Mouse (Mus musculus): ENCODE results near the gene Rere.
"Not testable (repeated sequence)": the region's sequence is repeated elsewhere in the genome, so short reads cannot be mapped to it uniquely, and the experiment has no call there.

Rere gene

DNA sequence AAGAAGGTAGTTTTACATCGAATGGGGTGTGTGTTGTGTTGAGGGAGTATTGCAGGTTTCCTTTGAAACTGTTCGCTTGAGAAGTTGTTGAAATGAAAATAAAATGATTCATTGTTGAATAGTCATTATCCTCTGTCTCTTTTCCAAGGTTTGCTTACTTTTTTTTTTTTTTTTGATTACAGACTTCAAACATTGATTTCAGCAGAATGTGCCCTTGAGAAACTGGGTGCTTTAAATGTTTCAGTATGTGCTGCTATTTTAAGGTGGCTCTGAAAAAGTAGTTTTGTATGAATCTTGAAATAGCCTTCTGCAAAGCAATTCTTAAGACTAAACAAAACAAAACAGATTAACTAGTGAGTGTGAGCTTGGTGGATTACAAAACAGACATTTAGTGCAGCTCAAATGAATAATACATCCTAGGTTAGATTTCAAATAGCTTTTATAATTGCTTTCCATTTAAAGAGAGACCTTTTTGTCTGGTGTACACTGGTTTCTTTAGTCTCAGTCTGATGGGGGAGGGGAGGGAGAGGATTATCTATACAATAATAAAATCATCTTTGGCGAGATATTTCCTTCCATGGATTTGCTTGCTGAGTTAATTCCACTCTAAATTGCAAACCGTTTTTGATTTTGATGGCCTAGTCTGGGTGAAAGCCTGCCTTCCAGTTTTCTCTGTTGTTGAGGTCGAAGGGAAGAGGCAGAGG lies 1.3 kb downstream of the Rere start:
- no peak for DNase-seq (ENCODE audit: low read depth, low spot score)

- DNase-seq (ENCODE audit: low read depth, low spot score), result no peak
Observed at GRCm38 (mm10) chr4:150283335-150283638, 1.8 kb downstream of the Rere start.

- no peak for DNase-seq (ENCODE audit: low read depth, low spot score)
Observed at GRCm38 (mm10) chr4:150283993-150284392, 2.5 kb downstream of the Rere start.

DNA sequence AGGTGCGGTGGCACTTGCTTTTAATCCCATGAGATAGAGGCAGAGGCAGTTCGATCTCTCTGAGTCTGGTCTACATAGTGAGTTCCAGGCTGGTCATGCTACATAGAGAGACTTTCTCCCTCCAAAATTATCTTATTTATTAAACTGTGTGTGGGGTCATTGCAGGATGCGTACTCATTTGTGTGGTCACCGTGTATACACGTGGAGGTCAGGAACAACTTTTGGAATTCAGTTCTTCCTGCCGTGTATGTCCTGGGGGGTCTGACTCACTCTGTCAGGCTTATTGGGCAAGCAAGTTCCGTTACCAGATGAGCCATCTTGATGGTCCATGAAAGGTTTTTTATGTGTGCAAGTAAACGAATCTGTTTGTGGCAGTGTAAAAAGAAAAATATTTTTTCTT lies 5.5 kb downstream of the Rere start:
- DNase-seq (ENCODE audit: low read depth, low spot score), result no peak

DNA sequence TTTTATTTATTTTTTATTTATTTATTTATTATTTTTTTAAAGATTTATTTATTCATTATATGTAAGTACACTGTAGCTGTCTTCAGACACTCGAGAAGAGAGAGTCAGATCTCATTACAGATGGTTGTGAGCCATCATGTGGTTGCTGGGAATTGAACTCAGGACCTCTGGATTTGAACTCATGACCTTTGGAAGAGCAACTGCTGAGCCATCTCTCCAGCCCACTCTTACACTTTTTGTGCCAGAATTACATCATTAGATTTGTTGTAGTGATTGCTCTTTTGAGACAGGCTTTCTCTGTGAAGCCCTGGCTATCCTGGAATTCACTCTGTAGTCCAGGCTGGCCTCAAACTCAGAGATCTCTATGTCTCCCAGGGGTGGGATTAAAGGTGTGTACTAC lies 6.0 kb downstream of the Rere start:
- not testable (repeated sequence) for DNase-seq (ENCODE audit: low read depth, low spot score)

- DNase-seq (ENCODE audit: low read depth, low spot score), result no peak
Observed at GRCm38 (mm10) chr4:150291900-150292299, 10.5 kb downstream of the Rere start.

DNA sequence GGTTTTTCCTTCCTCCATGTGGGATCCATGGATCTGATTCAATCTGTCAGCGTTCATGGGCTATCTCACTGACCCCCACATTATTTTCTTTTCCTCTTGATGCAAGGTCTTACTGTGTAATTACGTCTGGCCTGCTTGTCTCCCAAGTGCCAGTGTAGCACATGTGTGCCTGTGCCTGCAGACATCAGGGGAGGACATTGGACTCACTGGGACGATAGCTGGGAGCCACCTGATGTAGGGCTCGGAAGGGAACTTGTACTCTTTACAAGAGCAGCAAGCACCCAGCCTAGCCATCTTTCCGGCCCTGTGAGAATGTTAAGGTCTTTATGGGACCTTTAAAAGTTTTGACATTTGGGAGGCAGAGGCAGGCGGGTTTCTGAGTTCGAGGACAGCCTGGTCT lies 13.4 kb downstream of the Rere start:
- no peak for DNase-seq (ENCODE audit: low read depth, low spot score)

GRCm38 (mm10) chr4:150295966-150296365 lies 14.5 kb downstream of the Rere start:
- no peak for DNase-seq (ENCODE audit: low read depth, low spot score)

DNA sequence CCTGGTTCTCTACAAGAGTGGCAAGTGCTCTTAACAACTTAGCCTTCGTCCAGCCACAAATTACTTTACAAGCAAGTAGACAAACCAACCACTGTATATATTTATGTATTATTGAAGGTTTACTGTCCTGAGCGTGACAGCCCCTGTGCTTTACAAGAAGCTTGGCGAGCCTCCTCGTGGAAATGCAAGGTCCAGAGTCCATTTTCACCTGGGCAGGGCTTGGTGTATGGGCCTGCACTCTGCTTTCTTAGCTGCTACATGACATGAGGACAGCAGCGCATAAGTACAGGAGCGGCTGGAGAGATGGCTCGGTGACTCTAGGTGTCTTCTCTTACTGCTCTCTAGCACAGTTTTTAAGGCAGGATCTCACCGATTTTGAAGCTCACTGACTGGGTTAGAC lies 21.3 kb downstream of the Rere start:
- DNase-seq (ENCODE audit: low read depth, low spot score), result no peak

GRCm38 (mm10) chr4:150306701-150307100 lies 25.3 kb downstream of the Rere start:
- DNase-seq (ENCODE audit: low read depth, low spot score), result no peak

GRCm38 (mm10) chr4:150307226-150307625 lies 25.8 kb downstream of the Rere start:
- no peak for DNase-seq (ENCODE audit: low read depth, low spot score)

GRCm38 (mm10) chr4:150311431-150311830 lies 30.0 kb downstream of the Rere start:
- DNase-seq (ENCODE audit: low read depth, low spot score), result no peak

- no peak for DNase-seq (ENCODE audit: low read depth, low spot score)
Observed at GRCm38 (mm10) chr4:150312646-150313045, 31.2 kb downstream of the Rere start.

- DNase-seq (ENCODE audit: low read depth, low spot score), result peak; percentile 19
Observed at GRCm38 (mm10) chr4:150315301-150315700, 33.9 kb downstream of the Rere start.

DNA sequence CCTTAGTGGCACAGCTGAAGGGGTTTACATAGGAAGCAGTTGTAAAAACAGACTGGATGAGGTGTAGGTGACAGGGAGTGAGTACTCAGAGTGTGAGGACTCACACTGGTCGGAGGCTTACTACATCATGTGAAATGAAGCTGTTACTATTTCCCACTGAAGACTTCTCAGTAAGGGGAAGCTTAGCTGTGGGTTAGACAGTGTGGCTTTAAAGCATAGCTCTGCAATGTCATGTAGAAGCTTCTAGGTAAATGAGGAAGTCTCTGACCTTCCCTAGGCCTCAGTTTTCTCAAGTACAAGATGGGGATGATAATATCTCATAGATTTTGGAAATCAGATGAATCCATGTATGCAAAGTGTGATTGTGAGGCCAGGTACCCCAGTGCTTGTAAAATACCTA lies 35.1 kb downstream of the Rere start:
- no peak for DNase-seq (ENCODE audit: low read depth, low spot score)

- no peak for DNase-seq (ENCODE audit: low read depth, low spot score)
Observed at GRCm38 (mm10) chr4:150325046-150325801, 43.8 kb downstream of the Rere start.

- DNase-seq (ENCODE audit: low read depth, low spot score), result no peak
Observed at GRCm38 (mm10) chr4:150326005-150326404, 44.6 kb downstream of the Rere start.

DNA sequence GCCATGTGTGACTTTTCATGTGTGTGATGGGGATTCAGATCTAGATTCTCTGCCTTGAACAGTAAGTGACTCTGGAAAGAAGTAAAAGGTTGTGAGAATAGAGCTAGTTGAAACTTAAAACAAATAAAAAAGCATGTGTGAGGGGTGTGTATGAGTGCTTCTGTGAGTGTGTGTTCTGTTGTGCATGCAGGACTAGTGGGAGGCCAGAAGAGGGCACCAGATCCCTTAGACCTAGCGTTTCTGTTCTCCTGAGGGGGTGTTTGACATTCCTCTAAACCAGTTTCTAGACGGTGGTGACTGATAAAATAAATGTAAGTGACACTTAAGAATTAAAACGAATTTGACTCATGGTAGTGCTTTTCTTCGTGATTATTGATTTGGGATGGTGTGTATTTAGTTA lies 46.0 kb downstream of the Rere start:
- no peak for DNase-seq (ENCODE audit: low read depth, low spot score)

DNA sequence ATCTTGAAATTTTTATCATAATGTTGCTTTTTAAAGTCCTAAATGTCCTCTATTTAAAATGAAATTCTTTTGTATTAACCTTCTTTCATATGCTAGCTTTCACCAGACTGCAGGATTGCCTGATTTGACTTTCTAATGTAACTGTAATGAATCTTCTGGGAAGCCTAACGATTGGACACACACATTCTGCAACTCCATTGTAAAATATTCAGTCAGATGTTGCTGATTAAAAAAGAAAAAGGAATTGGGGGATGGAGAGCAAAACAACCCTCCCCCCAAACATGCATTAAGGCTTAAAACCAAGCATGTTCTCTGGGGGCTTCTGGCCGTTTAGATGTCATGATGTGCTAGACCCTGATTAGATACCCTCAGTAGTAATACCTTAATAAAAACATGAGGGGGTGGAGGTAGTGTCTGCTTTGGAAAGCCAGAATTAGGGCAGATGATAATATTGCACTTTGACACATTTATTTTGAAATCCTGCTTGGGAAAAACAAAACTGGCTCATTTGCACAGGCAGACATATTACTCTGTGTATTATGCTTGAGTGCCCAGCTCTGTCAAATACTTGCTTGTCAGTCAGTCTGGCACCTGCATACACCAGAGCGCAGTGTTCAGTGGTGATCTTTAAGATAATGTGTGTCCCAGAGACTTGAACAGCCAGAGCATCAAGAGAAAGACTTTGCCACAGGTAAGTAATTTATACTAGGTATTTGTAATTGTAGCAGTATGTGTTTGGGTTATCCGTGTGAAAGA lies 52.7 kb downstream of the Rere start:
- no peak for DNase-seq (ENCODE audit: low read depth, low spot score)

DNA sequence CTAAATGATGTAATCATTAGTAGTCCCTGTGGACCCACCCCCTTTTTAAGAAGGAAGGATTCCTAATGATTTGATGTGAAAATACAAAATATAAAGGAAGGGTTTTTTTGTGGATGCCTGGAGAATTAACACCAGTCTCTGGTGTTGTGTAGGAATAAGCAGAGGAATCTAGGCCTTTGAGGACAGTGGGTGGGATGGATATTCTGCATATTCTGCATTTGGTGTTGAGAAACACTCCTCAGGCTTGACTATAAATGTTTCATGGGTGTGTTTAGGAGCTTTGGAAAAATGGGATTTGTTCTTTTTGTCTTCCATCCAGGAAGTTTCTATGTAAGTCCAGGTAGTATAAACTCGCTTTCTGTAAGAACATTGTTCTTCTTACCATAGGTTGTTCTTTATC lies 55.8 kb downstream of the Rere start:
- no peak for DNase-seq (ENCODE audit: low read depth, low spot score)

DNA sequence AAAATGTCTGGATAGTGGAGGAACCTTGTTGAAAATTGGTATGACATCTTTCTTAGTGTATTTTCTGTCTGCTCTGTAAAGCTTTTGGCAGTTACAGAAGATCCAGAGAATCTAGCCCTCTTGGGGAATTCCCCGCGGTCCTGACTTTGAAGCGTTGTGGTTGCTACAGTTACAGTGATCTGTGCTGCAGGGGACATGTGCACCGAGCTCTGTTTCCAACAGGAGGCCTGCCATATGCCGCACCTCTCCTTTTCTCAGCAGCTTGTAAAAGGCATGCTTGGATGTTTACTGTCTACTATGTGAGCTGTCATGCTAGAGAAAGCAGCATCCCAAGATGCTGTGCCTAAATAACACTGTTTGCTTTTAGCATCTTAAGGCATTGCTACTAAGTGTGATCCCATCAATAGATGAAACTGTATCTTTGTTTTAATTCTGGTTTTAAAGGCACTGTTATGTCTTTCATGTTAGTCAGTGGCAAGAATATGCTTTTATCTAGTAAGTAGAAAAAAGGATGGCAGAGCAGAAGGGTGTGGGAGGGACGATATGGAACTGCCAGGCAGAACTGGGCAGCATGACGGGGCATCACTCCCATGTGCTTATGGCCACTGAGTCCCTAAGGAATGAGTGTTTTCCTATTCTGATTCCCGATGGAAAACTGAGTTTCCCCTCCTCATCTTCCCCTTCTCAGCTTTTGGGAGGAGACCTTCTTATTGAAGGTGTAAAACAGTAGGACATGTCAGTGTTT lies 57.6 kb downstream of the Rere start:
- no peak for DNase-seq (ENCODE audit: low read depth, low spot score)
